Mouse (Mus musculus) limb, embryonic 11.5 days (tissue): Measurements from ENCODE around the gene Id1. TPM values are rescaled to one million over a fixed set of nuclear protein-coding genes. Genes with fewer than 3 reads are reported as not detected.

ENCODE experiments used
- ATAC-seq: fragments of 200-750 bp; cut with Nextera tagmentation; 2 replicates; pipeline ENCODE4 v1.8.0; 2017; ENCODE audit warnings: low read depth; ENCODE audit not compliant: insufficient number of reproducible peaks, low FRiP score, low TSS enrichment
- DNase-seq: peaks from one replicate; pipeline ENCODE4 v3.0.0-alpha.2; 2015; ENCODE audit warnings: low spot score
- H3K27ac ChIP-seq: fragments of 300-500 bp; sonication (generic); replicated peaks from 2 replicates; pipeline ENCODE4 v1.5.1; 2014; ENCODE audit warnings: low read depth, mild to moderate bottlenecking, low read length
- H3K27me3 ChIP-seq: fragments of 300-500 bp; sonication (generic); 2 replicates; pipeline ENCODE4 v1.6.1; 2014; ENCODE audit warnings: mild to moderate bottlenecking, low read length, mixed read lengths; ENCODE audit not compliant: control insufficient read depth, insufficient read depth
- H3K36me3 ChIP-seq: fragments of 300-500 bp; sonication (generic); 2 replicates; pipeline ENCODE4 v1.6.1; 2014; ENCODE audit warnings: mild to moderate bottlenecking, low read length, moderate library complexity, mixed read lengths; ENCODE audit not compliant: control insufficient read depth, insufficient read depth
- H3K4me1 ChIP-seq: fragments of 300-500 bp; sonication (generic); 2 replicates; pipeline ENCODE4 v1.6.1; 2014; ENCODE audit warnings: low read length, mixed read lengths; ENCODE audit not compliant: control insufficient read depth, insufficient read depth
- H3K4me2 ChIP-seq: fragments of 300-500 bp; sonication (generic); 2 replicates; pipeline ENCODE4 v1.6.1; 2014; ENCODE audit warnings: low read depth, mild to moderate bottlenecking, moderate library complexity; ENCODE audit not compliant: severe bottlenecking
- H3K4me3 ChIP-seq: fragments of 300-500 bp; sonication (generic); 2 replicates; pipeline ENCODE4 v1.5.1; 2014; ENCODE audit warnings: low read depth, low read length
- H3K9ac ChIP-seq: fragments of 300-500 bp; sonication (generic); 2 replicates; pipeline ENCODE4 v1.6.1; 2014; ENCODE audit warnings: mild to moderate bottlenecking, low read length
- H3K9me3 ChIP-seq: fragments of 300-500 bp; sonication (generic); 2 replicates; pipeline ENCODE4 v1.6.1; 2016; ENCODE audit warnings: low read length; ENCODE audit not compliant: control insufficient read depth
- WGBS: fragments of 180-500 bp; shearing (Covaris S2); extraction: QIAGEN DNeasy Blood & Tissue Kit; methylation state at CpG from one replicate; pipeline ENCODE4 v1.1.7; 2014; 5-methylcytosine and 5-hydroxymethylcytosine counted together
- polyA plus RNA-seq: library from polyadenylated mRNA; unstranded; fragments of >200 nt; fragmentation: Nextera tagmentation; extraction: Ambion mirVana; gene quantifications from 2 replicates; pipeline ENCODE4 v1.2.1, GENCODE M21; 2014

Id1 gene
- polyA plus RNA-seq, 1 experiment from 2014 or later: 248 TPM

DNA sequence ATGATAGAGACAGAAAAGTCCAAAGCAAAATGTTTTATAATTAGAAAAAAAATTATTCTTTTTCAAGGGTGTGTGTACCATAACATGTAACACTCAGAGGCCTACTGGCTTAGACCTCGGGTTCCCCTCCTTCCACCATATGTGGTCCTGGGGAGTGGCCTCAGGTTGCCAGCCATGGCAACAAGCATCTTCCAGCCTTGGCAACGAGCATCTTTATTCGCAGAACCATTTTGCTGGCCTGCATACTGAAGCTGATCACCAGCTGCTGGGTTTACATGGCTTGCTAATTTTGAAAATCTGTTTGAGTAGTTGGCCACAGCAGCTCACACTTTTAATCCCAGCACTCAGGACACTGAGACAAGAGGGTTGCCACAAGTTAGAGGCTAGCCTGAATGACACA lies 40.0 kb downstream of the Id1 start:
- Histone ChIP-seq H3K4me2 (no peak overlapping the region), H3K27me3 (no peaks in the 10 kb centered on the region), H3K9me3 (no peaks in the 10 kb centered on the region), H3K9ac (no peak overlapping the region), H3K36me3 (no peaks in the 10 kb centered on the region; the same call in 1 of the 2 replicates), H3K4me1 (no peaks in the 10 kb centered on the region), H3K4me3 (no peak overlapping the region), H3K27ac (no peak overlapping the region)
- WGBS: 84% methylated on average over 3 of the region's 3 CpGs
- DNase-seq (no peak), ATAC-seq (no peak)

DNA sequence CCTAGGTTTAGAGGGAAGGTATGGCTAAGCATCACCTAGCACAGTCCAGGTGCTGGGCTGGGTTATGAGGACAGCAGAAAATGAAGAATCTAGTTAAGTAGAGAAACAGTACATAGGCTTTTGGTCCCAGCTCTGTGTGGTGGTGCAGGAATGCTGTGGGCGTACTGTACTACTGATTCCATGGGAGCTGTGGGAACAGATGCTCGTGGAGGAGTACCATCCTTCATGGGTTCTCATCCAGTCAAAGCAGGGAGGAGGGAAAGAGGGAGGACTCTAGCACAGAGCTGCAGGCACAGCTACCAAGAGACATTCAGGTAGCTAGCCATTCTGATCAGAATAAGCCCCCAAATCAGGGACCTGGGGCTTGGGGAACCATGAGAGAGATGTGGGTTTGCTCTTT lies 40.4 kb downstream of the Id1 start:
- no peak overlapping the region for H3K9ac ChIP-seq
- no peaks in the 10 kb centered on the region for H3K27me3 ChIP-seq
- no peak overlapping the region for H3K4me2 ChIP-seq
- H3K4me1 ChIP-seq: no peaks in the 10 kb centered on the region
- no peaks in the 10 kb centered on the region; the same call in 1 of the 2 replicates for H3K36me3 ChIP-seq
- H3K9me3 ChIP-seq: no peaks in the 10 kb centered on the region
- 84% methylated on average over 2 of the region's 2 CpGs for WGBS
- no peak overlapping the region for H3K27ac ChIP-seq
- DNase-seq (no peak), ATAC-seq (no peak)
- H3K4me3 ChIP-seq: no peak overlapping the region

DNA sequence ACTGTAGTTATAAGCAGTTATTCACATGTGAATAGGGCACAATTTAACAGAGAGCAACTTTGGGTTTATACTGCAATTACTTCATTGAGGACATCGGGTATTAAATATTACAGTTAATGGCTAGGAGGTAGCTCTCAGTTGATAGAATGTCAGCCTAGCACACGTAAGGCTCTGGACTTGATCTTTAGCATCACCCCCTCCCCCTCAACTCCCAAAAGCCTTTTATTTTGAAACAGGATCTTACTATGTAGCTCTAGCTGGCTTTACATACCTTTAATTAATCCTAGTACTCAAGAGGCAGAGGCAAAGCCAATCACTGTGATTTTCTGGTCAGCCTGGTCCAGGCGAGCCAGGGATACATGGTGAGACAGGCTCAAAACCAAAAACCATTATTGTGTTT lies 41.0 kb downstream of the Id1 start:
- 83% methylated on average over 3 of the region's 3 CpGs for WGBS
- Histone ChIP-seq H3K27me3 (no peaks in the 10 kb centered on the region), H3K4me2 (no peak overlapping the region), H3K4me3 (no peak overlapping the region), H3K9me3 (no peaks in the 10 kb centered on the region), H3K4me1 (no peaks in the 10 kb centered on the region), H3K27ac (no peak overlapping the region), H3K36me3 (no peaks in the 10 kb centered on the region; the same call in 1 of the 2 replicates), H3K9ac (no peak overlapping the region)
- DNase-seq: no peak
- ATAC-seq: no peak

DNA sequence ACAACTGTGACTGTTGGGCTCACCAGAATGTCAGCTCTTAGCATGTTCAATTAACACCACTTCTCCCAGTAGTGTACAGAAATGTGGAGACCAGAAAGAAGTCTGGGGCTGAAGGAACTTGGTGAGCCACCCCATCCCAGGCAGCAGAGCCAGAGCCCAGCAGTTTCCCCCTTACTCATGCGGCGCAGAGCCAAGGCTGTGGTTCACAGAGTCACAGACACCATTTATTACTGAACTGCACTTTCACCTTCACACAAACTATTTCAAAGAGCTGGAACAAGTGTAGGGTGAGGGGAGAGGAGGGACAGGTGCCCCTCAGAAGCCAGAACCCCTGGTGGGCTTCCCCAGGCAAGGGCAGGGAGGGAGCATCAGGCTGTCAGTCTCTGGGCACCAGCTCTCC lies 44.4 kb downstream of the Id1 start:
- WGBS: 91% methylated on average over 2 of the region's 2 CpGs
- ATAC-seq: no peak
- H3K36me3 ChIP-seq: no peaks in the 10 kb centered on the region; the same call in 1 of the 2 replicates
- no peak overlapping the region for H3K4me3 ChIP-seq
- no peak overlapping the region for H3K27ac ChIP-seq
- DNase-seq: no peak
- no peaks in the 10 kb centered on the region for H3K4me1 ChIP-seq
- H3K9ac ChIP-seq: no peak overlapping the region
- no peaks in the 10 kb centered on the region for H3K27me3 ChIP-seq
- H3K4me2 ChIP-seq: no peak overlapping the region
- no peaks in the 10 kb centered on the region for H3K9me3 ChIP-seq

DNA sequence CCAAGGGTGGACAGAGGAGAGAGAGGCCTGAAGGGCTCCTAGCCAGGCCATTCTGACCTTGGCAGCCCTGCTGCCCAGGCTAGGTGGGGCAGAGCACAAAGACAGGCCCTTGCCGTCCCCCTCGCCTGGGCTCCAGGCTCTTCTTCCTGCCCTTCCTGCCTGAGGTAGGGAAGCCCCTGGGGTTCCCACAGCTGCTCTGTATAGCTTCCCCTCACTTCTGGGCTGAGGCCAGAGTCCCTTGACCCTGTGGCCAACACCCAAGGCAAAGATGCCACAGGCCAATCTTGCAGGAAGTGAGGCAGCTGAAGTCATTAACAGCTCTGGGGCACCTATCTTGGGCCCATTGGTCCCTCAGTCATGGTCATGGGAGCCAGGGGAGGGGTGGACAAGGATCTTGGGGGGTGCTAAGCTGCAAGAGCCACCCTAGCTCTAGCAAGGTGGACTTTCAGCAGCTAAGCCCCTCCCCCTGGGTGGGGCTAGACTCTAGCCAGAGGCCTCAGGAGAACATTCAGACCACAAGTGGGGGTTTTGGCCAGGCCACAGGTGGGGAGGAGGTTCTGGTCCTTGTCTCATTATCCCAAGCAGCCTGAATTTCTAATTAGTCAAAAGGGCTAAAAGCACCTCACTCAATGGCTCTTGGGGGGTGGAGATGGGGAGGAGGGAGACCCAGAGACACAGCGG lies 45.1 kb downstream of the Id1 start:
- no peak overlapping the region for H3K27ac ChIP-seq
- no peaks in the 10 kb centered on the region for H3K27me3 ChIP-seq
- no peak overlapping the region for H3K9ac ChIP-seq
- H3K4me1 ChIP-seq: no peaks in the 10 kb centered on the region
- 92% methylated on average over 3 of the region's 3 CpGs for WGBS
- no peaks in the 10 kb centered on the region for H3K9me3 ChIP-seq
- H3K4me2 ChIP-seq: no peak overlapping the region
- no peaks in the 10 kb centered on the region; the same call in 1 of the 2 replicates for H3K36me3 ChIP-seq
- ATAC-seq: 0 out of 2 replicates have a peak, but pooled peaks have one; percentile 9
- DNase-seq: no peak
- no peak overlapping the region for H3K4me3 ChIP-seq

DNA sequence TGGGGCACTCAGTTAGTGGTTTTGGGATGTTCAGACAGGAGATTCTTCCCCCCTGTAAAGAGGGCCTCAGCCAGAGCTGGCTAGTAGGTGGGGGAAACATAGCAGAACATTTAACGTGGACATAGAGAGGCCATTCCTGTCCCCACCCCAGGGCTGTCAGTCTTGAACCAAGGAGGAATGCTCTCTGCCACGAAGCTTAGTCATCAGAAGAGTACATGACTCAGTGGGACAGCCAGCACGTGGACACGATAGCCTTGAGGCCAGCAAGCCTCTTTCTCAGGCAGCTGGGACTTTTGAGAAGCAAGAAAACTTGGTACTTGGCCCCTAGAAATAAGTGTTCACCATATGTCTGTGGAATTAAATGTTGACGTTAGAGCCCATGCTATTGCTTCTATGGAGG lies 46.6 kb downstream of the Id1 start:
- 87% methylated on average over 5 of the region's 5 CpGs for WGBS
- H3K36me3 ChIP-seq: no peaks in the 10 kb centered on the region; the same call in 1 of the 2 replicates
- H3K4me1 ChIP-seq: no peaks in the 10 kb centered on the region

DNA sequence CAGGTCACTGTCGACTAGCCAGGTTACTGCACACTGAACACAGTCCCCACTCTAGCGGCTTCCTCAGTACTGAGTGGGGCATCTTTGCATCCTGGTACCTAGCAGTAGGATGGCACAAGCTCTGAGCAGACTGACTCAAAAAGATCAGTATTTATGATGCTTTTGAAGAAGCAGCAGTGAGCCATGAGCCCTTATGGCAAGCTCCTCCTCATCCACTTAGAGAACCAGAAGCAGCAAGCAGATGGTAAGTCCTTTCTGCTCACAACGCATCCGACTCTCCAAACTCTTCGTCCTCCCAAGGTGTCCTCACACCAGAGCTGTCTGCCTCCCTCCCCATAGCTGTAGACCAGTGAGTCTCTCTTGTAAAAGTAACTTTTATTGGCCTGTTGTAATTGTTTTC lies 47.2 kb downstream of the Id1 start:
- Histone ChIP-seq H3K36me3 (no peaks in the 10 kb centered on the region; the same call in 1 of the 2 replicates), H3K4me3 (no peak overlapping the region), H3K9ac (no peak overlapping the region), H3K4me1 (no peaks in the 10 kb centered on the region), H3K27me3 (no peaks in the 10 kb centered on the region), H3K4me2 (no peak overlapping the region), H3K9me3 (no peaks in the 10 kb centered on the region), H3K27ac (no peak overlapping the region)
- WGBS: 87% methylated on average over 5 of the region's 5 CpGs
- DNase-seq (no peak), ATAC-seq (no peak)

More for the DNA sequence above, 46.6 kb downstream of the Id1 start:
- Histone ChIP-seq H3K4me2 (no peak overlapping the region), H3K9ac (no peak overlapping the region), H3K4me3 (no peak overlapping the region), H3K27ac (no peak overlapping the region), H3K27me3 (no peaks in the 10 kb centered on the region), H3K9me3 (no peaks in the 10 kb centered on the region)
- DNase-seq (no peak), ATAC-seq (no peak)

DNA sequence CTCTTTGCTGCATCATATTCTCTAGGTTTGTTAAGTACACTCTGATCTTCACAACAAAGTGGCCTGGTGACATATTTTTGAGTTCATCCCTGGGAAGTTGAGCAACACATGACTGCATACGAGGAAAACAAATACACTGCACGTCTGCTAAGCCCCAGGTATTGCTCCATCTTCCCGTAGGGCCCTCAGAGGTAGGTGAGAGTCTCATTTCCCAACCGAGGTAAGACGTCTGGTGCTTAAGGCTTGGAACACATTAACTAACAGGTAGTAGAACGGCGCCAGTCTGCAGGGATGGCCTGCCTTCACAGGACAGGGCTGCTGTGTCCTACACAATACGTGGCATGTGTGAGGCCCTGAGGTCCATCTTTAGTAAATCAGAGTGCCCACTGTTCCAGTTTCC lies 48.6 kb downstream of the Id1 start:
- 97% methylated on average over 8 of the region's 8 CpGs for WGBS
- no peak overlapping the region for H3K27ac ChIP-seq

More for the DNA sequence above, 48.6 kb downstream of the Id1 start:
- DNase-seq (no peak), ATAC-seq (no peak)
- H3K27me3 ChIP-seq: no peaks in the 10 kb centered on the region
- no peaks in the 10 kb centered on the region; the same call in 1 of the 2 replicates for H3K36me3 ChIP-seq
- H3K4me1 ChIP-seq: no peaks in the 10 kb centered on the region
- no peak overlapping the region for H3K9ac ChIP-seq
- H3K4me3 ChIP-seq: no peak overlapping the region
- no peak overlapping the region for H3K4me2 ChIP-seq
- no peaks in the 10 kb centered on the region for H3K9me3 ChIP-seq
